Mouse (Mus musculus): ENCODE measurements at regions not wholly inside any gene's neighbourhood (a gene's known extent, or its start where the extent isn't known, plus 50 kb on each side); places are given as distances from the start of the nearest gene placed in this dataset.
A peak's percentile ranks its signal among the peaks of the same experiment; 100 is the strongest.

DNA sequence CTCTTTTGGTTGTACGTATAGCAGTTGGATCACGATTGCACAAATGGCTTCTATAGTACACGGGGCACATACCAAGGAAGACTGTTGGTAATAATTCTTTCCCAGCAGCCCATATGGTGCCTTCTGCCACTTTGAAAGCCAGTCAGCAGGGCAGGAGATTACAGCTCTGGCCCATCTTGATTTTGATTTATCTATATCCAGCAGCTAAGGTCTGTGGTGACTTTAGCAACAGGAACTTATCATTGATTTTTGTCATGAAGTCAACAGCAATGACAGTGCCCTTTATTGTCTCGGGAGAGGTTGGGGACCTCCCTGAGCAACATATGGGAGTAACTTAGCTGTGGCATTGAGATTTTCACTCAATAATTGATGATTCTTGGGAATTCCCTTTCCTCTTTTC is 64.1 kb upstream of the Tab2 start:
- Histone ChIP-seq H3K27me3 (ENCODE audit: control insufficient read depth, insufficient read depth, low read length, poor library complexity, severe bottlenecking) (no peaks in the 10 kb centered on the region), H3K36me3 (ENCODE audit: control insufficient read depth, insufficient read depth, low read length, poor library complexity, severe bottlenecking) (no peaks in the 10 kb centered on the region)
- DNase-seq (ENCODE audit: low read depth, low spot score): no peak

DNA sequence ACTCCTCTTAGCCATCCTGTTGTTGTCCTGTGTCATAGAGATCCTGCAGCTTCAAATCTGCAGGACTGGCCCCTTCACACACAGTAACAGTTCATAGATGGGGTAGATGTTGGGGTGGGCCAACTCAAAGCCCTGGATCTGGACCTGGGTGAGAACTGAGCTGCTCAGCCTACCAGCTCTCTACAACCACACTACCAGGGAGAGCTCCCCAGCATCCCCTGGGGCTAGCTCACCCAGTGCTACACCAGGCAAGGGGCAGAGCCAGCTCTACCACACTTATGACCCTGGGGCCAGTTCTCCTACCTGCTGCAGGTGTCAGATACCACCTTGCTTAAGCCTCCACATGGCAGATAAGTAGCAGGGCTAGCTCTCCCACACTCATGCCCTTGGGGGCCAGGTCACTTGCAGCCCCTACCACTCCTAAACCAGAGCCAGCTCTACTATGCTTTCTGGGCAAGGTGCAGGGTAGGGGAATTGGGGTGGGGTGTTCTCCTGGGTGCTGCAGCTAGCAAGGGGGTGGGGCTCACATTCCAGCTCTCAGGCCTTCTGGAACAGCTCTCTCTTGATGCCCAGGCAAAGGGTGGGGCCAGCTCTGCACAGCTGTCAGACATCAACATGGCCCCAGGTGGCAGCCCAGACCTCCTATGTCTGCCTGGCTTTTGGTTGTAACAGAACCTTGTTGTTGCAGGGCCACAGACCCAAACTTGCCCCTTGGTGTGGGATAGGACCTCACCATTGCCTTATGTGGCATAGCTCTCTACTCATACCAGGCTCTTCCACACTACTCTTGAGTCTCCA is 62.4 kb upstream of the Tab2 start:
- no peaks in the 10 kb centered on the region for H3K36me3 ChIP-seq (ENCODE audit: control insufficient read depth, insufficient read depth, low read length, poor library complexity, severe bottlenecking)
- H3K27me3 ChIP-seq (ENCODE audit: control insufficient read depth, insufficient read depth, low read length, poor library complexity, severe bottlenecking): no peaks in the 10 kb centered on the region
- no peak for DNase-seq (ENCODE audit: low read depth, low spot score)

DNA sequence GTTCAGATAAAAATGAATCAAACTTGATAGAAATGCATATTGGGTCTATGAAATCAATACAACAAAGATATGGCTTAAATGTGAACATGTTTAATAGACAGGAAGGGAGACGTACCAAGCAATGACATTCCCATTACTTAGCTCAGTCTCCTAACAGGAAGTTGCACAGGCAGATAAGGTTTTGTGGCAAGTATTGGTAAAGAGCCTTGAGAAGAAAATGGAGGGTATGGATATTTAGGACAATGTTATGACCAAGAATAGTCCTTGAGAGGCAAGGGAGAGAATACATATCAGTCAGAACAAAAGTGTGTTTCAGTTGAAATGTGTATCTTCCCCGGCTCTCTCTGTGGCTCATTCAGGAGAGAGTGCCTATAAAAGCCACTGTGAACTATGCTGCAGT is 60.7 kb upstream of the Tab2 start:
- Histone ChIP-seq H3K27me3 (ENCODE audit: control insufficient read depth, insufficient read depth, low read length, poor library complexity, severe bottlenecking) (no peaks in the 10 kb centered on the region), H3K36me3 (ENCODE audit: control insufficient read depth, insufficient read depth, low read length, poor library complexity, severe bottlenecking) (no peaks in the 10 kb centered on the region)
- DNase-seq (ENCODE audit: low read depth, low spot score): no peak

DNA sequence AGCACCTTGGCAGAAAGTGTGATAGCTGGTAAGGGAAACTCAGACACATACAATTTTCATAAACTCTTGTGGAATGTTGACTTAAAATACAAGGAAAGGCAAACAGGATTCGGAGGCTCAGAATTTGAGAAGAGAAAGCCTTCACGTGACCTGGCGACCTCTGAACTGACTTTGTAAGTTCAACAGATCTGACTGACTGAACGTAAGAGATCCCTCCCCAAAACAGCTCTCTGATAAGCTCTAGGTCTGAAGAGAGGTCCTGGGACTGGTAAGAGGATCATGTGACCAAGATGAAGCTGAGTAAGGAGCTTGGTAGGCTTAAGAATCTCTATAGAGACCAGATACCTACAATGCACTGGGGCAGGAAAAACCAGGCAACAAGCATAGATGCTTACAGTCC is 55.7 kb upstream of the Tab2 start:
- H3K36me3 ChIP-seq (ENCODE audit: control insufficient read depth, insufficient read depth, low read length, poor library complexity, severe bottlenecking): no peaks in the 10 kb centered on the region
- DNase-seq (ENCODE audit: low read depth, low spot score): no peak
- H3K27me3 ChIP-seq (ENCODE audit: control insufficient read depth, insufficient read depth, low read length, poor library complexity, severe bottlenecking): no peaks in the 10 kb centered on the region

DNA sequence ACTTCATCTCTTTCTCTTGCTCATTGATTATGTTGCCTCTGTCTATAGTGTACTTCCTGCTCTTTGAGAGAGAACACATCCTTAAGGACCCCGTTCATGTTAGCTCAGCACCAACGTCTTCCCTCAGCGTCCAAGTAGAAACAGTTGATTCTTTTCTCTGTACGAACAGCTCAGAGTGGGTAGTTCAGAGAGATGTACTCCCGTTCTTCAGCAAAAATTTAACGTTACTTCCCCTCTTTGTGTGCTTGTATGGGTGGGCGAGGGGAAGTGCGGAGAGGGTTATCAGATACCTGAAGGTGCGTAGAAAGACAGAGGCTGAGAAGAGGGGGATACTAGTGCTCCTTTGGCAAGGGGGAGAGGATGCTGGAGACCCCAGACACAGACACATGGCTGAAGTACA is 55.1 kb upstream of the Tab2 start:
- no peaks in the 10 kb centered on the region for H3K27me3 ChIP-seq (ENCODE audit: control insufficient read depth, insufficient read depth, low read length, poor library complexity, severe bottlenecking)
- H3K36me3 ChIP-seq (ENCODE audit: control insufficient read depth, insufficient read depth, low read length, poor library complexity, severe bottlenecking): no peaks in the 10 kb centered on the region
- no peak for DNase-seq (ENCODE audit: low read depth, low spot score)

DNA sequence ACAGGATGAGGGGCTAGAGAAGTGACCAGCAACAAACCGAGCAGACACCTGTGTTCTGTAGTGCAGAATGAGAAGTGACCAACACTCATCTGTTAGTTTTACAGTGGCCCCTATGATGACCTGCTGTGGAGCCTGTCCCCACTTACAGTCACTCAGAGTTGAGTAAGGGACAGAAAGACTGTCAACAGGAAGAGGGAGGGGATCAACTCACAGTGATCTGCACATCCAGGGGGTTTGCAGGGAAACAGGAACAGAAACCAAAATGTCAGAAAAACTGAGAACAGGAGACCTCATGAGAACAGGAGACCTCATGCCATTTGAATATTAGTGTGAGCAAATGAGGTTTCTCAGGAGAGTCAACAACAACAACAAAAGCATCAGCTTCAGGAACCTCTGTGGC is 53.8 kb upstream of the Tab2 start:
- Histone ChIP-seq H3K27me3 (ENCODE audit: control insufficient read depth, insufficient read depth, low read length, poor library complexity, severe bottlenecking) (no peaks in the 10 kb centered on the region), H3K36me3 (ENCODE audit: control insufficient read depth, insufficient read depth, low read length, poor library complexity, severe bottlenecking) (no peaks in the 10 kb centered on the region)
- peak; percentile 51 for DNase-seq (ENCODE audit: low read depth, low spot score)

DNA sequence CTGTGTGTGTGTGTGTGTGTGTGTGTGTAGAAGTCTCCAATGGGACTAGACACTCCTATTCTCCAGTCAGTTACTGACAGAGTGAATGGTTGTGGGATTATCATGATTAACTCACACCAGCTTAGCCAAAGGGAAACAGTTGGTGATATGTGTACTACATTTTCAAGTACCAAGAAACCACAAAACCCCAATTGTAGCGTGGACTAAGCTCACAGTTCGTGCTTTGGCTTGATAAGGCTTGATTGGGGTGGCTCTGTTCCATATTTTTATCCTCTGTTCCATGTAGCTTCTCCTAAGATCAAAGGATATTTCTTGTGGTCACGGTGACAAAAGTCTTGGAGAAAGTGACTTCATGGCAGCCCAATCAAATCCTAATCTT is 51.9 kb upstream of the Tab2 start:
- Histone ChIP-seq H3K27me3 (ENCODE audit: control insufficient read depth, insufficient read depth, low read length, poor library complexity, severe bottlenecking) (no peaks in the 10 kb centered on the region), H3K36me3 (ENCODE audit: control insufficient read depth, insufficient read depth, low read length, poor library complexity, severe bottlenecking) (no peaks in the 10 kb centered on the region)
- no peak for DNase-seq (ENCODE audit: low read depth, low spot score)

DNA sequence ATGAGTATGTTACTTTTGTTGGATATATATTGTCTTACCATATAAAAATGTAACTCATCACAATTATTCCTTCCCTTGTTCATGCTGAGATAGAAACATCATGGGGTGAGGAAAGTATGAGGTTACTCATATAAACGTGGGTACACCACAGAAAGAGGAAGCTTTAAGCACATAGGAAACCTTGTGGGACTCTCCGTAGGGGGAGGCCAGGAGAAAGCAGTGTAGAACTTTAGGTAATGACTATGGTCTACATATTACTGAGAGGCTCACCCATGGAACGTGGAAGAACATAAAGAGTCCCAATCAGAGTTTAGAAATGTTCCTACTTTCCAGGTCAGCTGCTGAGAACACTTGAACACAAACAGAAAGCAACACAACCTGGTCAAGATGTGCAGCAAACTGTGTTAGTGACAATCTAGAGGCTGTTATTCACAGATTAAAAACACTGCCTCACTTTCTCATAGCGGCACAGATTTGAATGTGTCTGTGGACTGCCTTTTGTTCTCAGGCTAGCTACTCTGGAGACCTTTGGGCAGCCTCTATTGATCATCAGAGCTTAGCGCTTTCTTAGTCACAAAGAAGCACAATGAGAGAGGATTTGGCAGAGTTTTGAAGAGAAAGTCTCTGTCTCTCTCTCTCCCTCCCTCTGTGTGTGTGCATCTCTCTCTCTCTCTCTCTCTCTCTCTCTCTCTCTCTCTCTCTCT is 51.4 kb upstream of the Tab2 start:
- DNase-seq (ENCODE audit: low read depth, low spot score): peak; percentile 41
- no peaks in the 10 kb centered on the region for H3K27me3 ChIP-seq (ENCODE audit: control insufficient read depth, insufficient read depth, low read length, poor library complexity, severe bottlenecking)
- H3K36me3 ChIP-seq (ENCODE audit: control insufficient read depth, insufficient read depth, low read length, poor library complexity, severe bottlenecking): no peaks in the 10 kb centered on the region

Measured in splenic B cell, adult 2 months (primary cell).